Mouse (Mus musculus): ENCODE data around the gene Tmem191c. TPM values are rescaled to one million over a fixed set of nuclear protein-coding genes. Genes with fewer than 3 reads are reported as not detected.

The Tmem191c gene
- polyA plus RNA-seq, 1 experiment from 2014 or later: 9.2 TPM

DNA sequence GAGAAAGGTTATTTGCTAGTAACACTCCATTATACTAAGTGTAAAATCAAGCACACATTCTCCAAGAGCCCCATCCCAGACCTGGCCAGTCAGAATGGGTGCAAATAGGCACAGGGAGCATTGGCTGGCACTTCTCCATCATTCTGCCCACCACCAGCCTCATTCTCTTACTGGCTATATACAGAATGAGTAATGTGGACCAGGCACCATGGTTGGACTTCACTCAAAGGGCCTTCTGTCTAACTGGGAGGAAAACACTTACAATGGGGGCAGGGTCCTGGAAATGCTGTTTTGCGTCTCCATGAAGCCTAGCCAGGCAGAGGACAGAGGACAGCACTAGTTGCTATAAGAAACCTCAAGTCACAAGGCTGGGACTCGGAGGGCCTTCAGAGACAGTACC, 50.2 kb downstream of the Tmem191c start:
- H3K27me3 ChIP-seq: no peaks in the 10 kb centered on the region
- no peak for ATAC-seq
- POLR2A ChIA-PET: no interaction called here
- in situ Hi-C loops (cut with MboI; ENCODE audit: low pct_unique_long_range_greater_than_20kb): no loop called here
- CTCF ChIA-PET: no interaction called here
- no peak for TF ChIP-seq CTCF (IDR thresholded peaks at IDR 0.05)
- no peak for DNase-seq (ENCODE audit: low read depth, low spot score)

DNA sequence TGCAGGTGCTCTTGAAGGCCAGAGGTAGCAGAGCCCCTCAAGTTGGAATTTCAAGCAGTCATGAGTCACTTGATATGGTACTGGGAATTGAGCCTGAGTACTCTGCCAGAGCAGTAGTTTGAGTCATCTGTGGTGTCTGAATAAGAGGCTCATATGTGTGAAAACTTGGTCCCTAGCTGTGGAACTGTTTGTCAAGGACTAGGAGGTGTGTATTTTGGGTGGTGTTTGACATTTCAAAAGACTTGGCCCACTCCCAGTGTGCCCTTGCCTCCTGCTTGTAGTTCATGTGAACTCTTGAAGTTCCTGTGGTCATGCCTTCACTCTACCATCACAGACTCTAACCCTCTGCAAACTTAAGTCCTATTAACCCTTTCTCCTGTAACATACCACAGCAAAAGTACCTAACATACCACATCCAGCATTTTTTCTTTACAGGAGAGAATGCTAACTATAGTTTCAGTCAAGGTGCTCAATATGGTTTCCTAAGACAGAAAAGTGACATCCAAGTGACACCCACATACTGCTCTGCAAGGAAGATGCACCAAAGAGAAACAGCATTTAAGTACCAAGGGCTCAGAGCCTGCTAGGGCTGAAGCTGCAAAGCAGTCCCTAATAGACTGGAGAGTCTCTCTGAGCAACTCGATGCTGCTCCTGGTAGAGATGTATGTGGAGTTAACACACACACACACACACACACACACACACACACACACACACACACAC, 54.1 kb downstream of the Tmem191c start:
- ChIA-PET CTCF (no interaction called here), POLR2A (no interaction called here)
- no peak for TF ChIP-seq CTCF (IDR thresholded peaks at IDR 0.05)
- no peaks in the 10 kb centered on the region for H3K27me3 ChIP-seq
- DNase-seq (ENCODE audit: low read depth, low spot score): no peak
- in situ Hi-C loops (cut with MboI; ENCODE audit: low pct_unique_long_range_greater_than_20kb): no loop called here
- no peak for ATAC-seq

- no peaks in the 10 kb centered on the region for H3K27me3 ChIP-seq
- in situ Hi-C loops (cut with MboI; ENCODE audit: low pct_unique_long_range_greater_than_20kb): no loop called here
- no peak for TF ChIP-seq CTCF (IDR thresholded peaks at IDR 0.05)
- DNase-seq (ENCODE audit: low read depth, low spot score) (no peak), ATAC-seq (no peak)
- ChIA-PET CTCF (no interaction called here), POLR2A (no interaction called here)
These were observed 55.2 kb downstream of the Tmem191c start, which contains the start of gene Serpind1 for GRCm38 (mm10) chr16:17331116-17331515. TSS of gene Serpind1 (plus strand) at chr16:17331371.

DNA sequence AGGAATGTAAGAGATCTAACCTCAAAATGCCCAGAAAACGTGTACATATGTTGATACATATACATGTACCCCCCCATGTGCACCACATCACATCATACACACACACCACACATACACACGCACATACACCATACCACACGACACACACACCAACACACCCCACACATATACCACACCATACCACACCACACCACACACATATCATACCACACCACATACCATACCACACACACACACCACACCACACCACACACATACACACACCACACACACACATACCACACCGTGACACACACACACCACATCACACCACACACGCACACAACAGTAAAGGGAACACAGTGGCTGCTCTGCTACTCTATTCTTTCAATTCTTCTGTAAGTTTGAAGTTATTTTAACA, 56.0 kb downstream of the Tmem191c start:
- H3K27me3 ChIP-seq: no peaks in the 10 kb centered on the region
- in situ Hi-C loops (cut with MboI; ENCODE audit: low pct_unique_long_range_greater_than_20kb): no loop called here
- POLR2A ChIA-PET: no interaction called here
- CTCF ChIA-PET: no interaction called here
- DNase-seq (ENCODE audit: low read depth, low spot score): no peak
- ATAC-seq: no peak
- no peak for TF ChIP-seq CTCF (IDR thresholded peaks at IDR 0.05)

Other genes with a start within 250 kb of the Tmem191c start
- 3.8 TPM for gene Ypel1, start 206.4 kb upstream of the Tmem191c start, polyA plus RNA-seq (2021)
- 77.7 TPM for gene Ppil2, start 164.8 kb upstream of the Tmem191c start, polyA plus RNA-seq (2021)
- gene 2610318N02Rik, start 150.9 kb upstream of the Tmem191c start, polyA plus RNA-seq (2021): 2.7 TPM
- 40.8 TPM for gene Sdf2l1, start 143.7 kb upstream of the Tmem191c start, polyA plus RNA-seq (2021)
- gene Ydjc, start 131.5 kb upstream of the Tmem191c start, polyA plus RNA-seq (2021): 9.1 TPM
- 0.21 TPM for gene Ccdc116, start 128.8 kb upstream of the Tmem191c start, polyA plus RNA-seq (2021)
- gene Ube2l3, start 73.4 kb upstream of the Tmem191c start, polyA plus RNA-seq (2021): 181 TPM
- gene Rimbp3, start 67.5 kb upstream of the Tmem191c start, polyA plus RNA-seq (2021): 0.05 TPM
- 1.6 TPM for gene Hic2, start 42.5 kb upstream of the Tmem191c start, polyA plus RNA-seq (2021)
- 0.12 TPM for gene Serpind1, start 55.3 kb downstream of the Tmem191c start, polyA plus RNA-seq (2021)
- gene Snap29, start 129.9 kb downstream of the Tmem191c start, polyA plus RNA-seq (2021): 28.3 TPM
- 81.9 TPM for gene Pi4ka, start 130.2 kb downstream of the Tmem191c start, polyA plus RNA-seq (2021)
- gene Crkl, start 175.9 kb downstream of the Tmem191c start, polyA plus RNA-seq (2021): 27.1 TPM
- gene Aifm3, start 213.5 kb downstream of the Tmem191c start, polyA plus RNA-seq (2021): 0.99 TPM
- gene Lztr1, start 232.6 kb downstream of the Tmem191c start, polyA plus RNA-seq (2021): 156 TPM

Measured in Patski (cell line).